Mouse (Mus musculus) forebrain, embryonic 12.5 days (tissue): ENCODE data around the gene Hist1h2bc. TPM values are rescaled to one million over a fixed set of nuclear protein-coding genes. Genes with fewer than 3 reads are reported as not detected.
A peak's percentile ranks its signal among the peaks of the same experiment; 100 is the strongest.
"Not testable (repeated sequence)": the region's sequence is repeated elsewhere in the genome, so short reads cannot be mapped to it uniquely, and the experiment has no call there.

Experiments used
- ATAC-seq: fragments of 200-750 bp; cut with Nextera tagmentation; 2 replicates; pipeline ENCODE4 v1.8.0; 2017; ENCODE audit warnings: moderate TSS enrichment; ENCODE audit not compliant: low FRiP score
- H3K27ac ChIP-seq: fragments of 300-500 bp; sonication (generic); 2 replicates; pipeline ENCODE4 v1.5.1; 2016; ENCODE audit warnings: mild to moderate bottlenecking
- H3K27me3 ChIP-seq: fragments of 300-500 bp; sonication (generic); 2 replicates; pipeline ENCODE4 v1.6.1; 2016; ENCODE audit warnings: mild to moderate bottlenecking
- H3K36me3 ChIP-seq: fragments of 300-500 bp; sonication (generic); replicated peaks from 2 replicates; pipeline ENCODE4 v1.6.1; 2016; ENCODE audit warnings: mild to moderate bottlenecking
- H3K4me1 ChIP-seq: fragments of 300-500 bp; sonication (generic); 2 replicates; pipeline ENCODE4 v1.6.1; 2016
- H3K4me2 ChIP-seq: fragments of 300-500 bp; sonication (generic); 2 replicates; pipeline ENCODE4 v1.6.1; 2016; ENCODE audit warnings: mild to moderate bottlenecking, moderate library complexity
- H3K4me3 ChIP-seq: fragments of 300-500 bp; sonication (generic); replicated peaks from 2 replicates; pipeline ENCODE4 v1.5.1; 2016; ENCODE audit warnings: mild to moderate bottlenecking
- H3K9ac ChIP-seq: fragments of 300-500 bp; sonication (generic); 2 replicates; pipeline ENCODE4 v1.6.1; 2016; ENCODE audit warnings: mild to moderate bottlenecking
- H3K9me3 ChIP-seq: fragments of 300-500 bp; sonication (generic); 2 replicates; pipeline ENCODE4 v1.6.1; 2016
- WGBS: fragments of 180-500 bp; shearing (Covaris S2); methylation state at CpG from one replicate; pipeline ENCODE4 v1.1.7; 2016; 5-methylcytosine and 5-hydroxymethylcytosine counted together
- polyA plus RNA-seq: library from polyadenylated mRNA; unstranded; fragments of >200 nt; fragmentation: Nextera tagmentation; extraction: Ambion mirVana; gene quantifications from 2 replicates; pipeline ENCODE4 v1.2.1, GENCODE M21; 2016

The Hist1h2bc gene
- polyA plus RNA-seq, 1 experiment from 2014 or later = 36.5 TPM

DNA sequence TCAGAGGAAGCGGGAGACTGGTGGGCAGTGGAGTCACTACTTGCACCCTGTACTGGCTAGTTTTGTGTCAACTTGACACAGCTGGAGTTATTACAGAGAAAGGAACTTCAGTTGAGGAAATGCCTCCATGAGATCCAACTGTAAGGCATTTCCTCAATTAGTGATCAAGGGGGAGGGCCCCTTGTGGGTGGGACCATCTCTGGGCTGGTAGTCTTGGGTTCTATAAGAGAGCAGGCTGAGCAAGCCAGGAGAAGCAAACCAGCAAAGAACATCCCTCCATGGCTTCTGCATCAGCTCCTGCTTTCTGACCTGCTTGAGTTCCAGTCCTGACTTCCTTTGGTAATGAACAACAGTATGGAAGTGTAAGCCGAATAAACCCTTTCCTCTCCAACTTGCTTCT, 18.8 kb downstream of the Hist1h2bc start:
- ATAC-seq, H3K4me2 ChIP-seq, H3K9ac ChIP-seq, H3K36me3 ChIP-seq, H3K27ac ChIP-seq, H3K4me1 ChIP-seq, H3K9me3 ChIP-seq, H3K27me3 ChIP-seq, H3K4me3 ChIP-seq: not testable (repeated sequence)
- WGBS = 87% methylated on average over 2 of the region's 2 CpGs

- H3K9ac ChIP-seq = no peak overlapping the region
- WGBS = 91% methylated on average over 7 of the region's 7 CpGs
- no peaks in the 10 kb centered on the region for H3K9me3 ChIP-seq
- peaks cover 7% of the 10 kb centered on the region; the same call in 1 of the 2 replicates for H3K27me3 ChIP-seq
- H3K36me3 ChIP-seq = no peaks in the 10 kb centered on the region
- H3K4me2 ChIP-seq = no peak overlapping the region
- peaks cover 13% of the 10 kb centered on the region for H3K4me1 ChIP-seq
- no peak for ATAC-seq
- no peak overlapping the region for H3K4me3 ChIP-seq
- H3K27ac ChIP-seq = no peak overlapping the region
Measured at GRCm38 (mm10) chr13:23705751-23706356, 21.9 kb downstream of the Hist1h2bc start.

GRCm38 (mm10) chr13:23706771-23707170, 22.8 kb downstream of the Hist1h2bc start:
- ATAC-seq = no peak
- peaks cover 7% of the 10 kb centered on the region; the same call in 1 of the 2 replicates for H3K27me3 ChIP-seq
- no peak overlapping the region for H3K9ac ChIP-seq
- 93% methylated on average over 12 of the region's 12 CpGs for WGBS
- no peaks in the 10 kb centered on the region for H3K36me3 ChIP-seq
- H3K4me1 ChIP-seq = peaks cover 13% of the 10 kb centered on the region
- no peak overlapping the region for H3K27ac ChIP-seq
- H3K4me3 ChIP-seq = no peak overlapping the region
- H3K4me2 ChIP-seq = no peak overlapping the region
- H3K9me3 ChIP-seq = no peaks in the 10 kb centered on the region

- Histone ChIP-seq H3K9me3 (no peaks in the 10 kb centered on the region), H3K27ac (no peak overlapping the region), H3K27me3 (peaks cover 7% of the 10 kb centered on the region; the same call in 1 of the 2 replicates), H3K4me2 (no peak overlapping the region), H3K36me3 (no peaks in the 10 kb centered on the region), H3K4me1 (peaks cover 13% of the 10 kb centered on the region), H3K4me3 (no peak overlapping the region), H3K9ac (no peak overlapping the region)
- WGBS = 85% methylated on average over 4 of the region's 4 CpGs
- ATAC-seq = no peak
Measured at GRCm38 (mm10) chr13:23708041-23708440, 24.0 kb downstream of the Hist1h2bc start.

GRCm38 (mm10) chr13:23708654-23709053, 24.7 kb downstream of the Hist1h2bc start:
- WGBS = 85% methylated on average over 4 of the region's 4 CpGs

GRCm38 (mm10) chr13:23709714-23710373, 25.8 kb downstream of the Hist1h2bc start:
- 18% methylated on average over 15 of the region's 15 CpGs for WGBS
- H3K9ac ChIP-seq = peak overlapping the region; percentile 33
- peak overlapping the region; percentile 28 for H3K4me3 ChIP-seq
- peaks cover 13% of the 10 kb centered on the region for H3K4me1 ChIP-seq
- 0 out of 2 replicates have a peak, but pooled peaks have one; percentile 6 for ATAC-seq
- no peak overlapping the region for H3K27ac ChIP-seq
- peaks cover 7% of the 10 kb centered on the region; the same call in 1 of the 2 replicates for H3K27me3 ChIP-seq
- H3K36me3 ChIP-seq = no peaks in the 10 kb centered on the region
- H3K9me3 ChIP-seq = no peaks in the 10 kb centered on the region
- H3K4me2 ChIP-seq = peak overlapping the region; percentile 52

More at GRCm38 (mm10) chr13:23708654-23709053, 24.7 kb downstream of the Hist1h2bc start:
- Histone ChIP-seq H3K4me2 (no peak overlapping the region), H3K4me1 (peaks cover 13% of the 10 kb centered on the region), H3K9ac (no peak overlapping the region), H3K4me3 (no peak overlapping the region), H3K27ac (no peak overlapping the region), H3K27me3 (peaks cover 7% of the 10 kb centered on the region; the same call in 1 of the 2 replicates), H3K9me3 (no peaks in the 10 kb centered on the region), H3K36me3 (no peaks in the 10 kb centered on the region)
- ATAC-seq = no peak

DNA sequence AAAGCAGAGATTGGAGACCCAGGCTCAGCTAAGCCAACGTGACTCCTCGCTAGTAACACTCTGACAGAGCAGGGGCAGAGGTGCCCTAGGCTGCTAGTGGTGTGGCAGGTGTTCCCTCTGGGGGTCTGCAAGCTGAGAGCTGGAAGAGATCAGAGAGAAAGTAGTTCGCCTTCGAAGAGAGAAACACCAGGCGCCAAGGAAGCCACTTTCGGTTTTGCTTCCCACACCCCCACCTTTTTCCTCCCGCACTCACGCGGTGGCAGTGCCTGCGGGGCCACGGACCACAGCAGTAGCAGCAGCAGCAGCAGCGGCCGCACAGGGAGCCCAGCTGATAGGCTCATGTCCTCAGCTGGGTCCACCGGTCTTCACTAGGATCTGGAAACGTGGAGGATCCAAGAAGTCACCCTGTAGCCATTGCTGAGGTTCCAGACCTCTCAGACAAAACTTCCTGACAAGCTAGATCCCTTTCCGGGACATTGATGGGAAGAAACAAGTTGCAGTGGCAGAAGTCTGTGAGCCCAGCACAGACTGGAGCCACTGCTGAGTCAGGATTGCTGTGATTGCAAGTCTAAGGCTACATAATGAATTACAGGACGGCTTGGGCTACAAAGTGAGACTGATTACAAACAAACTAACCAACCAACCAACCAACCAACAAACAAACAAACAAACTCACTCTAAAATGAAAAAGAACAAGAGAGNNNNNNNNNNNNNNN, 26.5 kb downstream of the Hist1h2bc start, which contains the start of gene Hfe:
Gene Hfe, minus strand, starts transcription at position 481 of the 716 bp plus-strand sequence.
- H3K36me3 ChIP-seq = no peaks in the 10 kb centered on the region
- no peaks in the 10 kb centered on the region for H3K9me3 ChIP-seq
- H3K9ac ChIP-seq = peak within 1 kb of the TSS; percentile 33
- no peak within 1 kb of the TSS for H3K27ac ChIP-seq
- H3K4me2 ChIP-seq = peak within 1 kb of the TSS; percentile 52
- ATAC-seq = 0 out of 2 replicates have a peak, but pooled peaks have one; percentile 53
- peak within 1 kb of the TSS; percentile 28 for H3K4me3 ChIP-seq
- 6% methylated on average over 17 of the region's 17 CpGs for WGBS
- H3K4me1 ChIP-seq = peaks cover 13% of the 10 kb centered on the region
- peaks cover 7% of the 10 kb centered on the region; the same call in 1 of the 2 replicates for H3K27me3 ChIP-seq

DNA sequence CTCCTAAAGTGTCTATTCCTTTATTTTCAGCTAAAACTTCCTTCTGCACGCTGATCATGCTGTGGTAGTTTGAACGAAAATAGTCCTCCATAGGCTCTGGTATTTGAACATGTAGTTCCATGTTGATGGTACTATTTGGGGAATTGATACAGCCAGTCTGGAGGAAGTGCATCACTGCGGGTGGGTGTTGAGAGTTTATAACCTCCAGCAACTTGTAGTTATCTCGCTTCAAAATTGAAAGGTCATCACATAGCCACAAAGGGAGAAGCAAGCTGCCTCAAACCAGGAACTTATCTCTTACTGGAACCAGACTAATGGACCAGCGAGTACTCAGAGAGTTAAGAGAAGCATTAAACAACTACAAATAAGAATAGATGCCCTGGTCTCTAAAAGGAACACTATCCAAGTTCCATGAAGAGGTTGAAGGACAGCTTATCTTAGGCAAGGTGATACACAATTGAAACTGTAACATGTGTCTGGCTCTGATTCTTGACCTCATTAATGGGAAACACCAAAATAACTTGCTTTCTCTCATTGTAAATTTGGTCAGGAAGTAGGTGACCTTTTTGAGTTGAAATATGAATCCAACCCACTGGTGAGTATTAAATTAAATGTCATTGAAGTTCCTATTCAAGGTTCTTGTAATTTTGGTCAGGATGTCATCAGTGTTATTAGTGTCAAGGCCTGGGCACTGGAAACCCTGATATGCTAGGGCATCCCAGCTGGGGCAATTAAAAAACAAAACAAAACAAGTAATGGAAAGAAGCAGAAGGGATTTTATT, 32.5 kb downstream of the Hist1h2bc start:
- H3K9me3 ChIP-seq = no peaks in the 10 kb centered on the region
- H3K4me3 ChIP-seq = no peak overlapping the region
- no peaks in the 10 kb centered on the region for H3K36me3 ChIP-seq
- no peak overlapping the region for H3K4me2 ChIP-seq
- H3K27ac ChIP-seq = no peak overlapping the region
- 86% methylated on average over 5 of the region's 5 CpGs for WGBS
- no peaks in the 10 kb centered on the region for H3K27me3 ChIP-seq
- no peak overlapping the region for H3K9ac ChIP-seq
- no peak for ATAC-seq
- no peaks in the 10 kb centered on the region for H3K4me1 ChIP-seq

- Histone ChIP-seq H3K36me3 (no peaks in the 10 kb centered on the region), H3K4me2 (no peak overlapping the region), H3K4me1 (no peaks in the 10 kb centered on the region), H3K9me3 (no peaks in the 10 kb centered on the region), H3K9ac (no peak overlapping the region), H3K4me3 (no peak overlapping the region), H3K27me3 (no peaks in the 10 kb centered on the region), H3K27ac (no peak overlapping the region)
- 64% methylated on average over 11 of the region's 11 CpGs for WGBS
- ATAC-seq = no peak
Measured at GRCm38 (mm10) chr13:23717176-23717575, 33.2 kb downstream of the Hist1h2bc start.

DNA sequence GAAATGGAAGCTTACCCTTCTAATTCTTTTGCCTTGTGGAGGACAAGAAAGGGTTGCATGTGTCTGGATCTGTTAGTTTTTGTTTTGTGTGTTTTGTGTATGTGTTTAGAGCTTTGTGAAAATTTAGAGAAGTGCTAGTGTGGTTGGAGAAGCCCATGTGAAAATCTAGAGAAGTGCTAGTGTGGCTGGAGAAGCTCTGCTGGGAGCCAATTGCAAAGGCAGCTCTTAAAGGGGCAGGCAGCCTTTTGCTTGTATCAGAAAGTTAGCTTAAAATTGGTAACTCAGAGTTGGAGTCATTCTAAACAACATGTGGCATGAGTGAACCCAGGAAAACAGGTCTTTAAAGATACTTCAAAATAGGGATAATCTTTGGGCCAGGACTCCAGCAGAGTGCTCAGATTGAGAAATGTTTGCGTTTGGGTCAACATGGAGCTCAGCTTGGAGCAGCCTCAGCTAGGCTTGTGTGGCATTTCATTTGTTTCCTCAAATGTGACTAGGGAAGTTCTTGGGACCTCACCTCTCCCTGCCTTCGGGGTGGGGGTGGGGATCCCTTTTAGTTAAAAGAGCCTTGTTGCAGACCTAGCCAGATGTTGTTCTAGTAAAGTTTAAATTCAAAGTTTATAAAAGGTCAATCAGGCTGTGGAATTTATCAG, 33.7 kb downstream of the Hist1h2bc start:
- H3K4me3 ChIP-seq, H3K4me1 ChIP-seq: not testable (repeated sequence)

GRCm38 (mm10) chr13:23724239-23724638, 40.2 kb downstream of the Hist1h2bc start:
- no peaks in the 10 kb centered on the region for H3K36me3 ChIP-seq
- H3K27ac ChIP-seq = no peak overlapping the region
- H3K27me3 ChIP-seq = no peaks in the 10 kb centered on the region
- H3K4me1 ChIP-seq = no peaks in the 10 kb centered on the region
- no peak overlapping the region for H3K4me2 ChIP-seq
- no peak overlapping the region for H3K4me3 ChIP-seq
- no peak overlapping the region for H3K9ac ChIP-seq
- H3K9me3 ChIP-seq = no peaks in the 10 kb centered on the region
- no peak for ATAC-seq
- WGBS = 91% methylated on average over 4 of the region's 4 CpGs

More for the DNA sequence above, 33.7 kb downstream of the Hist1h2bc start:
- not testable (repeated sequence) for ATAC-seq, H3K4me2 ChIP-seq, H3K9ac ChIP-seq, H3K9me3 ChIP-seq, H3K27ac ChIP-seq, H3K27me3 ChIP-seq, H3K36me3 ChIP-seq
- WGBS = 17% methylated on average over 2 of the region's 2 CpGs
